Mouse (Mus musculus) intestine, embryonic 15.5 days (tissue): Measurements from ENCODE around the gene Hist1h3b. TPM values are rescaled to one million over a fixed set of nuclear protein-coding genes. Genes with fewer than 3 reads are reported as not detected.
"Not testable (repeated sequence)": the region's sequence is repeated elsewhere in the genome, so short reads cannot be mapped to it uniquely, and the experiment has no call there.

Experiments used
- ATAC-seq: fragments of 200-750 bp; cut with Nextera tagmentation; 2 replicates; pipeline ENCODE4 v1.8.0; 2017; ENCODE audit warnings: moderate TSS enrichment, moderate library complexity
- H3K27ac ChIP-seq: fragments of 300-500 bp; sonication (generic); 2 replicates; pipeline ENCODE4 v1.5.1; 2015; ENCODE audit warnings: mild to moderate bottlenecking, inconsistent platforms
- H3K27me3 ChIP-seq: fragments of 300-500 bp; sonication (generic); replicated peaks from 2 replicates; pipeline ENCODE4 v1.6.1; 2015; ENCODE audit warnings: inconsistent platforms
- H3K36me3 ChIP-seq: fragments of 300-500 bp; sonication (generic); 2 replicates; pipeline ENCODE4 v1.6.1; 2015; ENCODE audit warnings: inconsistent platforms
- H3K4me1 ChIP-seq: fragments of 300-500 bp; sonication (generic); replicated peaks from 2 replicates; pipeline ENCODE4 v1.6.1; 2015; ENCODE audit warnings: inconsistent platforms
- H3K4me2 ChIP-seq: fragments of 300-500 bp; sonication (generic); replicated peaks from 2 replicates; pipeline ENCODE4 v1.6.1; 2015; ENCODE audit warnings: mild to moderate bottlenecking, inconsistent platforms
- H3K4me3 ChIP-seq: fragments of 300-500 bp; sonication (generic); replicated peaks from 2 replicates; pipeline ENCODE4 v1.5.1; 2015; ENCODE audit warnings: inconsistent platforms
- H3K9ac ChIP-seq: fragments of 300-500 bp; sonication (generic); 2 replicates; pipeline ENCODE4 v1.6.1; 2015; ENCODE audit warnings: inconsistent platforms
- H3K9me3 ChIP-seq: fragments of 300-500 bp; sonication (generic); 2 replicates; pipeline ENCODE4 v1.6.1; 2016; ENCODE audit warnings: inconsistent platforms
- WGBS: fragments of 180-500 bp; shearing (Covaris S2); methylation state at CpG from one replicate; pipeline ENCODE4 v1.1.7; 2015; 5-methylcytosine and 5-hydroxymethylcytosine counted together
- polyA plus RNA-seq: library from polyadenylated mRNA; unstranded; fragments of >200 nt; fragmentation: Nextera tagmentation; extraction: Ambion mirVana; gene quantifications from 2 replicates; pipeline ENCODE4 v1.2.1, GENCODE M21; 2015

The Hist1h3b gene
- polyA plus RNA-seq, 1 experiment from 2014 or later = 9.2 TPM

DNA sequence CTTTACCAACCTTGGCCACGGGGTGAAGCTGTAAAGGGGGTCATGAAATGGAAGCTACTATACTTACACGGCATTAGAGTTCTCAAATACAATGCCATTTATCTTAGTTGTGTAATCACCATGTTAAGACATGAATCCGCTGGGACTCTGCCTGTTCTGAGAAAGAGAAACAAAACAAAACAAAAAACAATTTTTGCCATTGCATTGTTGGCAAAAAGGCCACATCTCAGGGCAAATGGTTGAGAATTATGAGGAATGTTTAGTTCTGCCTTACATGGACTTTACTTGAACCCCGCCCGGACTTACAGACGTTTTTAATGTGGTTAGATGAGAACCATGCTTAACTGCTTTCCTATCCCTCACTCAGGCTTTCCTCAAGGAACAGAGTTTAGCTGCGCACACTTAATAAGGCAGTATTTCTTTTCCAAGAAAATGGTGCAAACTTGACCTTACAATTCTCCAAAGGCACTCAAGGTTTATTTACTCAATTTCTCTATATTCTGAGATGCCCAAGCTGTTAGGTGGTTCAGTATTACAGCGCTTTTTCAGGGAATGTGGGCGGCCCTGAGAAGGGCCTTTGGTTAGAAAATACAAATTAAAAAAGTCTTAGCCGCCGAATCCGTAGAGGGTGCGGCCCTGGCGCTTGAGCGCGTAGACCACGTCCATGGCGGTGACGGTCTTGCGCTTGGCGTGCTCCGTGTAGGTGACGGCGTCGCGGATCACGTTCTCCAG, 8.3 kb downstream of the Hist1h3b start:
- Histone ChIP-seq H3K36me3 (no peaks in the 10 kb centered on the region), H3K4me2 (peak overlapping the region; percentile 86), H3K9ac (peak overlapping the region; percentile 44), H3K4me3 (peak overlapping the region; percentile 42), H3K27ac (peak overlapping the region; percentile 84), H3K27me3 (no peaks in the 10 kb centered on the region), H3K4me1 (peaks cover 12% of the 10 kb centered on the region), H3K9me3 (no peaks in the 10 kb centered on the region)
- WGBS = 2% methylated on average over 22 of the region's 27 CpGs
- ATAC-seq = no peak

DNA sequence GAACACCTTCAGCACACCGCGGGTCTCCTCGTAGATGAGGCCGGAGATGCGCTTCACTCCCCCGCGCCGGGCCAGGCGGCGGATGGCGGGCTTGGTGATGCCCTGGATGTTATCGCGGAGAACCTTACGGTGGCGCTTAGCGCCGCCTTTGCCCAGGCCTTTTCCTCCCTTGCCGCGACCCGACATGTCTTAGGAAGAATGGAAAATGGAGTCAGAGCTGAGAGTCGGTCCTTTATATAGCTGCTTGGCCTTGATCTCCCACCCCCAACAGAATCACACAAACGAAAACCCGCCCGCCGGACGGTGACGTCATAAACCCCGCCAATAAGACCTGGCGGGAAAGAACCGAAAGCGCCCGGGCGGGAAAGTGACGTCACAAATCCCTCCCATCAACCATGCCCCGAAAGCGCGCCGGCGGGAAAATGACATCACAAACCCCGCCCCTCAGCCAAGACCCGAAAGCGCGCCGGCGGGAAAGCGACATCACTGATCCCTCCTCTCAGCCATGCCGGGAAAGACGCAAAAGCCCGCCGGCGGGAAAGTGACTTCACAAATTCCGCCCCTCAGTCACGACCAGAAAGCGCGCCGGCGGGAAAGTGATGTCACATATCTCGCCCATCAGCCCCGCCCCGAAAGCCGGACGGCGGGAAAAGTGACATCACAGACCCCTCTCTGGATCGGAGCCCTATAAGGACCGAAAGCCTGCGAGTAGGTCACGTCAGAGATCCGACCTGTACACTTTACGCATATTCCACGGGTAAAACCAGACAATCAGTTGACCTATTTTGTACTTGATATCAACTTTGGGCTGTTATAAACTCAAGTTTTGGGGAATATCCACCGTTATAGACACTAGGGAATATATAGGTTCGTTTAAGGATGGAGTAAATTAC, 9.2 kb downstream of the Hist1h3b start, which contains the start of gene Hist1h4a:
Gene Hist1h4a, minus strand, starts transcription at position 259 of the 893 bp plus-strand sequence.
- H3K9ac ChIP-seq = peak within 1 kb of the TSS; percentile 47
- peak within 1 kb of the TSS; percentile 42 for H3K4me3 ChIP-seq
- WGBS = under 1% methylated on average over 67 of the region's 72 CpGs
- peak; percentile 77 for ATAC-seq
- no peaks in the 10 kb centered on the region for H3K9me3 ChIP-seq
- peak within 1 kb of the TSS; percentile 97 for H3K27ac ChIP-seq
- H3K4me2 ChIP-seq = peak within 1 kb of the TSS; percentile 86
- H3K27me3 ChIP-seq = no peaks in the 10 kb centered on the region
- H3K4me1 ChIP-seq = peaks cover 12% of the 10 kb centered on the region
- H3K36me3 ChIP-seq = no peaks in the 10 kb centered on the region

DNA sequence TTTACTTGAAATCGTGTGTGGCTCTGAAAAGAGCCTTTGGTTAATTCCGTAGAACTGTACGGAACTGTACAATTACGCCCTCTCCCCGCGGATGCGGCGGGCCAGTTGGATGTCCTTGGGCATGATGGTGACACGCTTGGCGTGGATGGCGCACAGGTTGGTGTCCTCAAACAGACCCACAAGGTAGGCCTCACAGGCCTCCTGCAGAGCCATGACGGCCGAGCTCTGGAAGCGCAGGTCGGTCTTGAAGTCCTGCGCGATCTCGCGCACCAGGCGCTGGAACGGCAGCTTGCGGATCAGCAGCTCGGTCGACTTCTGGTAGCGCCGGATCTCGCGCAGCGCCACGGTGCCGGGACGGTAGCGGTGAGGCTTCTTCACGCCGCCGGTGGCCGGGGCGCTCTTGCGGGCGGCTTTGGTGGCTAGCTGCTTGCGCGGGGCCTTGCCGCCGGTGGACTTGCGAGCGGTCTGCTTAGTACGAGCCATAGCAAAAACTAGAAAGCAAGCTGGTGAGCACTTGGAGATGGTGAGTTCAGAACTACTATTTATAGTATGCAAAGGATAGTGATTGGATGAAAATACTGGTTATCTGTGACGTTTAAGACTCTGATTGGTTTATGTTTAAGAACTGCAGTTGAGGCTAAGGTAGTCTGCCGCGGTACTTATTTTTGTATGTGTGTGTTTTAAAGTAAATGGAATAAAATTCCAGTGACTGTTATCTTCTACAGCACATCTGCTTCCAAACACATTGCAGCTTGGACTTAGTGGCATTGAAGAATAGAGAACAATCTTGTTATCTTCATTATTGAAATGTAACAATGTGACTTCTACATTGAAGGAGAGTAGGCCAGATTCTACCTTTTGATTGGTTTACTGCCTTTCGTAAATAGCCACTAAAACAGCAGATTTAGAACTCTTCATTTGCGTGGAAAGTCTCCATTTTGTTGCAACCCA, 10.1 kb downstream of the Hist1h3b start, which contains the start of gene Hist1h3a:
Gene Hist1h3a, minus strand, starts transcription at position 516 of the 951 bp plus-strand sequence.
- peak; percentile 73 for ATAC-seq
- not testable (repeated sequence) for H3K27me3 ChIP-seq, H3K9me3 ChIP-seq, H3K36me3 ChIP-seq
- WGBS = under 1% methylated on average over 36 of the region's 52 CpGs
- H3K4me2 ChIP-seq = peak within 1 kb of the TSS; percentile 86
- peak within 1 kb of the TSS; percentile 50 for H3K4me3 ChIP-seq
- H3K27ac ChIP-seq = peak within 1 kb of the TSS; percentile 97
- H3K4me1 ChIP-seq = peaks cover 12% of the 10 kb centered on the region
- H3K9ac ChIP-seq = peak within 1 kb of the TSS; percentile 47

DNA sequence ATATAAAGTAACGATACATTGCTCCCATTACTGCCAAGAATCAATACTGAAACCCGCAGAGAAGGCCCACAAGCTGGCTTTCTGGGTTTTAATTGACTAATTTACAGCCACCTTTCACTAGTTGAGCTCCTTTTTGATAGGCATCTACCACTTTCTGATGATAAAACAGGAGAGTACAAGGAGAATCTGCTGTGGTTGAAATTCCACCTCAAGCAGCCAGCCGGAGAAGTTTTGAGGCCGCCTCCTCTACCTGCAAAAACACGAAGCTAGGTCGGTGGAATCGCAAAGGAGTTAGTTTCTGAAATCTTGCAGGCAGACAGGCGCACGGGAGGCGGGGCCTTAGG, 11.1 kb downstream of the Hist1h3b start:
- Histone ChIP-seq H3K27ac (peak overlapping the region; percentile 97), H3K36me3 (no peaks in the 10 kb centered on the region), H3K9me3 (no peaks in the 10 kb centered on the region), H3K9ac (peak overlapping the region; percentile 47), H3K4me2 (peak overlapping the region; percentile 86), H3K4me3 (peak overlapping the region; percentile 50), H3K27me3 (no peaks in the 10 kb centered on the region), H3K4me1 (peaks cover 12% of the 10 kb centered on the region)
- 0% methylated on average over 10 of the region's 10 CpGs for WGBS
- ATAC-seq = no peak

DNA sequence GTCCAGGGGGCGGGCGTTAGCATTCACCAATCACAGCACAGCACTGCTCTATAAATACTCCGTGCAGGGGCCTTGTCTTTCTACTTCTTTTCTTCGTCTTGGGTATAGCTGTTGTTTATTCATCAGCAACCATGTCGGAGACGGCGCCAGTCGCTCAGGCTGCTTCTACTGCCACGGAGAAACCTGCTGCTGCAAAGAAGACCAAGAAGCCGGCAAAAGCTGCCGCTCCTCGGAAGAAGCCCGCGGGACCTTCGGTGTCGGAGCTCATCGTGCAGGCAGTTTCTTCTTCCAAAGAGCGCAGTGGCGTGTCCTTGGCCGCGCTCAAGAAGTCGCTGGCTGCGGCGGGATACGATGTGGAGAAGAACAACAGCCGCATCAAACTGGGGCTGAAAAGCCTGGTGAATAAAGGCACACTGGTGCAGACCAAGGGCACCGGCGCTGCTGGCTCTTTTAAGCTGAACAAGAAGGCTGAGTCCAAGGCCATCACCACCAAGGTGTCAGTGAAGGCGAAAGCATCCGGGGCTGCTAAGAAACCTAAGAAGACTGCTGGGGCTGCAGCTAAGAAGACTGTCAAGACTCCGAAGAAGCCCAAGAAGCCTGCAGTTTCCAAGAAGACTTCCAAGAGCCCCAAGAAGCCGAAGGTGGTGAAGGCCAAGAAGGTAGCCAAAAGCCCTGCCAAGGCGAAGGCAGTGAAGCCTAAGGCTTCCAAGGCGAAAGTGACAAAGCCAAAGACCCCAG, 11.7 kb downstream of the Hist1h3b start, which contains the start of gene Hist1h1a:
Gene Hist1h1a, plus strand, starts transcription at position 81 of the 738 bp plus-strand sequence.
- no peaks in the 10 kb centered on the region for H3K36me3 ChIP-seq
- peaks cover 12% of the 10 kb centered on the region for H3K4me1 ChIP-seq
- peak within 1 kb of the TSS; percentile 50 for H3K4me3 ChIP-seq
- WGBS = 4% methylated on average over 34 of the region's 34 CpGs
- peak within 1 kb of the TSS; percentile 86 for H3K4me2 ChIP-seq
- H3K27ac ChIP-seq = peak within 1 kb of the TSS; percentile 97
- H3K27me3 ChIP-seq = no peaks in the 10 kb centered on the region
- H3K9me3 ChIP-seq = no peaks in the 10 kb centered on the region
- H3K9ac ChIP-seq = peak within 1 kb of the TSS; percentile 73
- ATAC-seq = peak; percentile 76

DNA sequence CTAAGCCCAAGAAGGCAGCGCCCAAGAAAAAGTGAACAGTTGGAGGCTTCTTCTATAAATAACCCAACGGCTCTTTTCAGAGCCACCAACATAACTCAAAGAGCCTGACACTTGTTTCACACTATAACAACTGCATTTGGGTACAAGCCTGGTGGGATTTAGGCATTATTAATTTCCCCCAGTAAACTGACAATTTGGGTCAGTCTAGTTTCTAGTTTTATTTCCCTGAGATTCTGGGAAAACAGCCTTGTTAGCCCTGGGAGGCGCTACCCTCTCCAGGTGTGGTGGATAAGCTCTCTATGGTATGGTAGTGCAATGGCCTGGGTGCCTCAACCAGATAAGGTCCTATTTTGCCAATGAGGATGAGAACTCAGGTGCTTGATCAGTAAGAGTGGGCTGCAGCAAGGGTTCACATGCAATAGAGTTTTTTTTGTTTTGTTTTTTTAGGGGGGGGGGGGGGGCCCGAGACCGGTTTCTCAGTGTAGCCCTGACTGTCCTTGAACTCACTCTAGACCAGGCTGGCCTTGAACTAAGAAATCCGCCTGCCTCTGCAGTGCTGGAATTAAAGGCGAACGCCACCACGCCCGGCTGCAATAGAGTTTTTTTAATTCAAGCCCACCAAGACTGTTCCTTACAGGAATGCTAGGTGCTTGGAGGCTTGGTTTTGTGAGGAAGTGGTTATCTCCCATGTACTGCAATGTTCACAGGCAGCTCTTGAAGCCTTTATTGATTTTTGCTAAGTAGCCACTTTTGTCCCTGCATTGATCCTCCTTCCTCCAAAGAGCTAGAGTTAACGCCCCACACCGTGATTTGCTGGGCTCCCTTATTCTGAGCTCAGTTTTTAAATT, 12.5 kb downstream of the Hist1h3b start:
- Histone ChIP-seq H3K4me3 (peak overlapping the region; percentile 50), H3K9ac (peak overlapping the region; percentile 73), H3K4me1 (peaks cover 12% of the 10 kb centered on the region), H3K27ac (peak overlapping the region; percentile 97), H3K4me2 (peak overlapping the region; percentile 86), H3K36me3 (no peaks in the 10 kb centered on the region), H3K9me3 (no peaks in the 10 kb centered on the region), H3K27me3 (no peaks in the 10 kb centered on the region)
- no peak for ATAC-seq
- 36% methylated on average over 12 of the region's 12 CpGs for WGBS

DNA sequence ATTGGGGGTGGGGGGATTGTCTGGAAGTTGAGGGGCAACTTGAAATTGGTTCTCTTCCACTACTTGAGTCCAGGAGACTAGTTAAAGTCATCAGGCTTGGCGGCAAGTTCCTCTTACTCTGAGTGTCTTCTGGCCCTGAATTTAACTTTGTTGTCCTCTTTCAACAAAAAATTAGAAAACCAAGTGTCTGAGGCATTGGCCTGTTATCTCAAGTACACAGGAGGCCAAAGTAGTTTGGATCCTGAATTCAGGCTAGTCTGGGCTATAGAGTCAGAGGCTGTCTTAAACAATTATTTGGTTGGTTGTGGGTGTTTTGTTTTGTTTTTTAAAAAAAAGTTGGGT, 13.1 kb downstream of the Hist1h3b start:
- ATAC-seq = no peak
- no peaks in the 10 kb centered on the region for H3K9me3 ChIP-seq
- H3K9ac ChIP-seq = no peak overlapping the region
- H3K4me3 ChIP-seq = no peak overlapping the region
- H3K4me2 ChIP-seq = no peak overlapping the region
- peaks cover 10% of the 10 kb centered on the region for H3K4me1 ChIP-seq
- no peak overlapping the region for H3K27ac ChIP-seq
- 69% methylated on average over 1 of the region's 1 CpGs for WGBS
- H3K27me3 ChIP-seq = no peaks in the 10 kb centered on the region
- H3K36me3 ChIP-seq = no peaks in the 10 kb centered on the region

DNA sequence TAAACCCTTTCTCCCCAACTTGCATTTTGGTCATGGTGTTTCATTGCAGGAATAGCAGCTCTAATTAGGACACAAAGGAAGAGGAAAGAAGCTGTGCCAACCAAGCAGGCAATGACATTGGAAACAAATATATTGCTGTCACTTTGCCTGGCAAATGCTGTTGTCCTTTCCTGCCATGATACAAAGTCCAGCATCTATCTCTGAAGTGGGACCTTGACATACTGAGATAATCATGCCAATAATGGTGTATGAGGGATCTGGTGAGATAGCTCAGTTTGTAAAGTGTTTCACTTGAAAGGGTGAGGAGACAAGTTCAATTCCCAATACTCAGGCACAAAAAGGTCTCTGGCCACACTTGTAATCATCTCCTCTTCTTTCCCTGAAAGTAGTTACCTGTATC, 14.7 kb downstream of the Hist1h3b start:
- no peaks in the 10 kb centered on the region for H3K27me3 ChIP-seq
- H3K4me3 ChIP-seq = no peak overlapping the region
- H3K9ac ChIP-seq = no peak overlapping the region
- no peaks in the 10 kb centered on the region for H3K9me3 ChIP-seq
- H3K27ac ChIP-seq = no peak overlapping the region
- H3K4me2 ChIP-seq = no peak overlapping the region
- no peak for ATAC-seq
- H3K36me3 ChIP-seq = no peaks in the 10 kb centered on the region
- peaks cover 6% of the 10 kb centered on the region for H3K4me1 ChIP-seq

DNA sequence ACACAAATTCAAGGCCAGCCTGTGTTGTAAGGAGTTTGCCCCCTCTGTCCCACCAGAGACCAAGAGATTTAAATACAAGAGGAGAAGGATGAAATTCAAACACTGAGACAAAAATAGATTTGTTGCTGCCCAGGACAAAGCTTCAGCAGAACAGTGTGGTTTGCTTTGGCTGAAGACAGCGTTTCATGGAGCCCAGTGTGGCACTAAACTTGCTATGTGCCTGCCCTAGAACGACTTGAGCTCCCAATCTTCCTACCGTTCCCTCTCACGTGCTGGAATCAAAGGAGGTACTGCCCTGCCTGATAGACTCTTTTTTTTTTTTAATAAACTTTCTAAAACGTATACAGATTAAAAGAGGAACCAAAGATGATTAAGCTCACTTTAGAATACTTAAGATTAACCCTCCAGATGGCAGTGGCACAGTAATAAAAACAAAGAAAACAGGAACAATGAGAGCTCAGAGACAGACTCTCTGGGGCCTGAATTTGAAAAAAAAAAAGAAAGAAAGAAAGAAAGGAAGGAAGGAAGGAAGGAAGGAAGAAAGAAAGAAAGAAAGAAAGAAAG, 16.8 kb downstream of the Hist1h3b start:
- ATAC-seq = no peak
- no peak overlapping the region for H3K9ac ChIP-seq
- WGBS = 55% methylated on average over 5 of the region's 5 CpGs
- H3K27ac ChIP-seq = no peak overlapping the region
- peaks cover 9% of the 10 kb centered on the region; the same call in 1 of the 2 replicates for H3K4me1 ChIP-seq
- H3K27me3 ChIP-seq = no peaks in the 10 kb centered on the region
- no peak overlapping the region for H3K4me2 ChIP-seq
- no peaks in the 10 kb centered on the region for H3K36me3 ChIP-seq
- no peak overlapping the region for H3K4me3 ChIP-seq
- no peaks in the 10 kb centered on the region for H3K9me3 ChIP-seq

DNA sequence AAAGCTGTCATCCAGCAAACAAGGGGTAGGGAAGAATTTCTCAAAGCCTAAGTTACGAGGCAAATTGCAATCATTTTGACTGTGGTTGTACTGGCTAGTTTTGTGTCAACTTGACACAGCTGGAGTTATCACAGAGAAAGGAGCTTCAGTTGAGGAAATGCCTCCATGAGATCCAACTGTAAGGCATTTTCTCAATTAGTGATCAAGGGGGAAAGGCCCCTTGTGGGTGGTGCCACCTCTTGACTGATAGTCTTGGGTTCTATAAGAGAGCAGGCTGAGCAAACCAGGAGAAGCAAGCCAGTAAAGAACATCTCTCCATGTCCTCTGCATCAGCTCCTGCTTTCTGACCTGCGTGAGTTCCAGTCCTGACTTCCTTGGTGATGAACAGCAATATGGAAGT, 17.5 kb downstream of the Hist1h3b start, which contains the start of gene Trim38:
Gene Trim38, plus strand, starts transcription at position 301 of the 400 bp plus-strand sequence.
- not testable (repeated sequence) for H3K9me3 ChIP-seq, H3K4me3 ChIP-seq, H3K9ac ChIP-seq, H3K4me1 ChIP-seq, ATAC-seq, H3K27me3 ChIP-seq, H3K4me2 ChIP-seq, H3K27ac ChIP-seq, H3K36me3 ChIP-seq
- WGBS = 88% methylated on average over 2 of the region's 2 CpGs
